Mouse (Mus musculus): ENCODE measurements around the gene Gnpda2.

The Gnpda2 gene

DNA sequence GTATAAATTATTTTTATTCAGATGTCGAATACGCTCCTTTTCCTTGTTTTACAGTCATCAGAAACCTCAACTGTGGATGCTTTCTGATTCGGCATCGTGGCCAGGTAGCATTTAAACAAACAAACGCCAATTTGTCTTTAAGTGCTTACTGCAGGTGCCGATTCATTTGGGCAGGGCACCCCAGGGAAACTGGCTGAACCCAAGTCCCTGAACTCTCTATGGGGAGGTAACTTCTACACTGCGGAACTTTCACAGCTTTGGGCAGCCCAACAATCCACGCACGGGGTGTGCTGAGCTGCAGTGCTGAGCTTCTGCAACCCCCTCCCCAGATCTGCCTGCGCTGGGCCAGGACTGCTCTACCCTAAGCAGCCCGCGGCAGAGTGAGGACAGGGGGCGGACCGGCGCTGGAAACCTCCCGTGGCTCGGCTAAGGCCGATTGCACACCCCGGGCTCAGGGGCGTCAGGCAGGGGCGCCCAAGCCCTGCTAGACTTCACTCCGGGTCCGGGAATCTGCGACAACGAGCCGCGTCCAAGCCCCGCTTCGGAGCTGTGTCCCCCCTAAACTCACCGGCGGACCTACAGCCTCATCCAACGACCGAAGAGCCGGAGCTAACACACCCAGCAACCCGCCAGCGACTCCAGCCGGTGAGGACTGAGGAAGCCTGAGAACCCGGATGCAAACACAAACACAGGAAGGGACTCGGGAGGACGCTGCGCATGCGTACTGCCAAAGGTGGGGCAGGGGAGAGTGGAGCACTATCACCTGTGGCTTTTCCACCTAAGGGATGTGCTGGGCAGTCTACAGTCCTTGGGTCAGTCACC, at the start of gene Gnpda2:
TSS of gene Gnpda2 (minus strand) at position 701 of the 822 bp plus-strand sequence.
- peak; percentile 86 for DNase-seq (ENCODE audit: low spot score)

DNA sequence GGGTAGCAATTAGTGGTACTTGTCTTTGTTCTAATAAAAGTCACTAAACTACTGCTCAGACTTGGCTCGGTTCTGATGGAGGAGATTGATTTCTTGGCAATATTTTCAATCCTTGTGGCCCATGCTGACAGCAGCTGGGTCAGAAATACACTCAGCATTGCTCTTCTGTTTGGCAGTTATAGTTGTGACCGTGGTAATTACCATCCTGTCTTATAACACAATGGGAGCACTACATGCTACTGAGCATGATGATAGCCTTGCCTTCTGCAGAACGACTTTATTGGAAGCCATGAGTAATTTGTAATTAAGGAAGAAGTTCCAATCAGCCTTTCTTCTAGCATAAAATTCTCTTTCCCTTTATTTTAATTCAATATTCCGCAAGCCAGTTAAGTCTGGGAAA, 42.6 kb upstream of the Gnpda2 start:
- no peak for DNase-seq (ENCODE audit: low spot score)

DNA sequence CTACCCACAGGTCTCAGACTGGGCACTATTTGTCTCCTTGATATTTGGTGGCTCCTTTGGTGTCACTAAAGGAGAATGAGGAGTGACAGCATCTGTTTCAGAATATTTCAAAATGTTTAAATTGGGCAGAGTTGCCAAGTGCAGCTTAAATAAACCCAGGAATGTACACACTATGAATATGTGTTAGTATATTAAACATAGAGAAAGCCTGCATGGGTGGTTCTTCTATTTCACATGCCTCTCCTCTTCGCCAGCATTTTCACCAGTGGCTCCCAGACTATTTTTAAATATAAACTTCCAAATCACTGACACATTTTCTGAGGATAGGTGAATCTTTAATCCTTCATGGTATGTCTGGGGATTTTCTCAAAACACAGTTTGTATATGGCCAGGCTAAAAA, 28.8 kb upstream of the Gnpda2 start:
- no peak for DNase-seq (ENCODE audit: low spot score)

DNA sequence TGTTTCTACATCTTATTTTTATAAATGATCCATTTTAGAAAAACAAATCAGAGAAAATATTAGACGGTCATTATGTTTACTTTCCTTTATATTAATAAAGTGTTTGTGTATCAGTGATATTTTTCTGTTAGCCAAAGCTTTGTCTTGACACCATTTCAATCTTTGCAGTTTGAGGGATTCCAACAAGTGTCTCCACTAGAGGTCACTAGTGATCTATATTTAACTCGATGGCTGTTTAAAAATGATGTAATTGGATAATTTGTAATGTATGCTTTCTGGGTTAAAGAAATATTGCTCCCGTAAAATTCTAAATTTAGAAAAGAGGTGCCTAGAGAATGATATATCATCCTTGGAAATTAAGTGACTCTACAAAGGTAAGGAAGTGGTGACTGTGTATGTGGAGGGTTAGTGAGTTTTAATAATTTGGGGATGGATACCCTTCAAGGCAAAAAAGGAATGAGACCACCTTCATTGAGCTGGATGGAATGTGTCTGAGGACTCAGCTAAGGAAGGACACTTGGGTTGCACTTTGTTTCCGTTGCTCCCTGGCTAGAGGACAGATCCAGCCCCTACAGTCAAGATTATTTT, 21.2 kb upstream of the Gnpda2 start:
- no peak for DNase-seq (ENCODE audit: low spot score)

DNA sequence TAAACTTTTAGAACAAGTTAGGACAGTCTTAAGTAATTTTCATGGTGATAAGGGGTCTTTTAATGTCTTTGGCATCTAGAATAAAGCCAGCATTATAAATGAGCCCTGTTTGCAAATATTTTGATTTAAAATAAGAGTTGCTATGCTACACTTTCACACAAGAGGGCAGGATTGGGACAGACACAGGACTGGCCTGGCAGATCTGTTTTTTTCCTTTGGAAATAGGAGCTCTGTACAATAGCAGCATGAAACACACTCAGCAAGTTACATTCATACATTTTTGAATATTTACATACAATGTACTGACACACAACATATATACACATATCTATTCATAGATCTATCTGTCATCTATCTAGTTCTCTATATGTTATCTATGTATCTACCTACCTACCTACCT, 8.9 kb upstream of the Gnpda2 start:
- no peak for DNase-seq (ENCODE audit: low spot score)

DNA sequence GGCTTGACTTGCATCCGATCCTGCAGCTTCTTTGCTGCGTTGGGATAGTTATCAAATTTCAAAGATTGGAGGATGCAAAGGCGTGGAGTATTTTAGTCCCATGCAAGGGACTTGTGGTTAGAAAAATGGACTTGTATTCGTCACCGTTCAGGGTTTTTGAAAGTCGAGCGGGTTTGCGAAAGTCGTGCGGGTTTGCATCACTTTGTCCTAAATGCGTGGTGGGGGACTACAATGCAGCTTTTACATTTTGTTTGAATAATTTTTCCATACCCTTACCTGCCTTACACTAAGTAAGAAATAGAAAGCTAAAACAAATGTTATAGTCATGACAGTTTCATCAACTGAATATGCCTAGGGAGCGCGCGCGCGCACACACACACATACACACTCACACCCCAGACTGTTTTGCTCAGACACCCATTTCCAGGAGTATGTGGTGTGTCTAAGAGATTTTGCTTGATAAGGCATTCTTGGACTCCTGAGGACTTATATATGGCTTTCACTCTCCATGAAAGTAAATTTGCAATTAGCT, 34.7 kb downstream of the Gnpda2 start:
- DNase-seq (ENCODE audit: low spot score), result no peak

DNA sequence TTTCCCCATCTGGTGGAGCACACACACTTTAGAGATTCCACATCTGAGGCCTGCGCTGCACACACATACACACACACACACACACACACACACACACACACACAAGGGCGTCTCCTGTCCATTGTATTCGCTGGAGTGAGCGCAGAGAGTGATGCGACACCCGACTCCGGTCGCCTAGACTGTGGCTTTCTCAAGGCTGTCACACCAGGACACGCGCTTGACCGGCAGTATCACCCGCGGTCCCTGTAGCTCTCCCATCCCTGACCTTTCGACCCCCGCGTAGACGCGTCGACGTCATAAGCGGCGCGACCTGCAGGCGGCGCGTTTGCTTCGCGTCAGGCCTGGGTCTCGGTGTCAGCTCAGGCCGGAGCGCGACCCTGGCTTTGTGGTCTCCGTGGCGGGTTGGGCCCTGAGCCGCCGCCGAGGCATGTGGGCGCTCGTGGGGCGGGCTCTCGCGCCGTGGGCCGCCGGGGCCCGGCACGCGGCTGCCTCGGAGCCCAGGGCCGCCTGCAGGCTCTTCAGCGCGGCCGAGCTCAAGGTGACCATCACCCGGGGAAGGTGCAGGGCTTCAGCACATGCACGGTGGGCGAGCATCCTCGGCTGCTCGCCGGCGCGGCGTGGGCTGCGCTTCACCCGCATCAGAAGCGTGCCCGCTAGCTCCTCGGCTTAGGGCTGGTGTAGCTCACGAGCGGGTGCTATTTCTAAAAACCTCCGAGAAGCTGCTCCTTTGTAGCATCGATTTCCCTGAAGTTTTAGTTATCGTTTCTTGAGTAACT, 35.3 kb downstream of the Gnpda2 start, which contains the start of gene Guf1:
TSS of gene Guf1 (plus strand) at position 296 of the 776 bp plus-strand sequence.
- peak; percentile 92 for DNase-seq (ENCODE audit: low spot score)

DNA sequence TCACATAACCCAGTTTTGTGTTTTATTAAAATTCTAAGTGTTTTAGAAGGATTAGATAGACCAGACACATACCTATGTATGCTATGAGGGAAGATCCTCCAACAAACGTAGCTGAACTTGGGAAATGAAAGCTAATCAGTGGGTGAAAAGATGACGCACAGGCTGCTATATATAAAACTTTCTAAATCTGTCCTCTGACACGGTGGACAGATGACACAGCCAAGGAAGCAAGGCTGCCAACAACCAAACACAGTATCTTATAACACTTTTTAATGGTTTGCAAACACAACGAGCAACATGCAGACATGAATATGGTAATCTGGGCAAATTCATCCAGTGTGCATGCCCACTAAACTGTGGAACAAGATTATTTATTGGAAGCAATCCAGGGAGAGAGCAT, 49.7 kb downstream of the Gnpda2 start, which contains the start of gene Yipf7:
TSS of gene Yipf7 (minus strand) at position 160 of the 400 bp plus-strand sequence.
- no peak for DNase-seq (ENCODE audit: low spot score)

DNA sequence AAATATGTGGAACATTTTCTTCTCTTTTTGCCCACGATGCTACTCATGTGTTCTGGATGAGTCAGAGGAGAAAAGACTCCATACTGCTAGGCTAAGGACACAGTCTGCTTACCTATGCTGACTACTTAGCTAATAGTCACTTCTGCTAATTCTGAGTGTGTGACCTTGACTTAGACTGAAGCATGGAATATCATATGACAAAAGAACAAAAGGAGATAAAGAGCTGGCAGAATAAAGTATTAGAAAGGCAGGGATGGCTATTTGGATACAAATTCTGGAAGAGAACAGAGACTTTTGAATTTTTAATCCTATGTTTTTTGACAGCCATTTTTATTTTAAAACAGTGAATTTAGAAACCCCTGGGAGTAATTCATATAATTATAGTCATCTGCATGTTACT, 50.5 kb downstream of the Gnpda2 start:
- no peak for DNase-seq (ENCODE audit: low spot score)

DNA sequence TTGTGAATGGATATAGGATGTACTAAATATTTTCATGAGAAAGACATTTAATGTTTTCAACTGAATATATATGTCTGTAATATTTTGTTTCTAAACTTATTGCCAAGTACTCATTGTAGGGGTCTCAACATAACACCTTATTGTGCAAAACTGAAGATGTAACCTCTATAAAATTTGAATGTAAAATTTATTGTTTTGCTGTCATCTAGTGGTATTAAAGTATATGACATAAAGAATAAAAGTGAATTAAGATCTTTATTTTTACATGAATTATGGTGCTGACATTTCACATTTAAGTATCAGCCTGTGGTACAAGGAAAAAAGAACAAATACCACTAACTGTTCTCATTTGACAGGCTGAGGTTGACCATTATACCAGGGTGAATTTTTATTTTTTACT, 68.2 kb downstream of the Gnpda2 start:
- DNase-seq (ENCODE audit: low spot score), result no peak

All from urinary bladder, postnatal 14 days (tissue).